Mouse (Mus musculus) heart, postnatal 36 days (tissue): ENCODE measurements around the gene Cdk5rap1. TPM values are rescaled to one million over a fixed set of nuclear protein-coding genes. Genes with fewer than 3 reads are reported as not detected.

ENCODE experiments used
- total RNA-seq, 2 experiments: library from RNA; stranded (reverse); gene quantifications; 2 replicates each; pipeline ENCODE4 v1.2.3; 2021

Cdk5rap1 gene
- total RNA-seq, 2 experiments from 2014 or later = 20.4 to 23.7 TPM

Other genes starting within 250 kb of the Cdk5rap1 start
- gene Bpifa3, start 242.7 kb downstream of the Cdk5rap1 start, total RNA-seq = not detected
- gene Bpifa1, start 230.1 kb downstream of the Cdk5rap1 start, total RNA-seq = not detected
- not detected for gene Bpifa5, start 210.4 kb downstream of the Cdk5rap1 start, total RNA-seq
- not detected for gene Bpifb1, start 182.2 kb downstream of the Cdk5rap1 start, total RNA-seq
- gene Bpifb5, start 149.3 kb downstream of the Cdk5rap1 start, total RNA-seq = not detected
- not detected for gene Bpifb9a, start 115.2 kb downstream of the Cdk5rap1 start, total RNA-seq
- gene Bpifb9b, start 65.8 kb downstream of the Cdk5rap1 start, total RNA-seq = not detected
- 10 to 100 TPM; 70.2 to 99.0 TPM for gene Snta1, start 35.1 kb upstream of the Cdk5rap1 start, total RNA-seq
- gene Cbfa2t2, start 63.5 kb upstream of the Cdk5rap1 start, total RNA-seq = 10 to 100 TPM; 13.7 to 15.9 TPM
- not detected for gene 1700003F12Rik, start 174.1 kb upstream of the Cdk5rap1 start, total RNA-seq
- gene Actl10, start 178.8 kb upstream of the Cdk5rap1 start, total RNA-seq = not detected
- under 1 TPM; 0.14 to 0.47 TPM for gene Necab3, start 185.9 kb upstream of the Cdk5rap1 start, total RNA-seq
- gene E2f1, start 196.9 kb upstream of the Cdk5rap1 start, total RNA-seq = under 1 TPM; 0.61 to 0.73 TPM
- gene Pxmp4, start 230.7 kb upstream of the Cdk5rap1 start, total RNA-seq = 10 to 100 TPM; 27.8 to 28.3 TPM
- 1 to 10 TPM; 3.0 to 3.4 TPM for gene Zfp341, start 240.3 kb upstream of the Cdk5rap1 start, total RNA-seq
- gene 4930519P11Rik, start 240.4 kb upstream of the Cdk5rap1 start, total RNA-seq = not detected